Mouse (Mus musculus) kidney, adult 2 months (tissue): Measurements from ENCODE around the gene Cfap100. TPM values are rescaled to one million over a fixed set of nuclear protein-coding genes. Genes with fewer than 3 reads are reported as not detected.

Experiments
- DNase-seq: peaks from one replicate; pipeline ENCODE4 v3.0.0; 2021
- H3K27ac ChIP-seq: fragments of 200-500 bp; 2 replicates; pipeline ENCODE4 v1.5.1; 2012; ENCODE audit warnings: low read depth, low read length, control low read depth, inconsistent platforms; ENCODE audit not compliant: insufficient read depth
- H3K27me3 ChIP-seq: fragments of 200-500 bp; replicated peaks from 2 replicates; pipeline ENCODE4 v1.6.1; 2012; ENCODE audit warnings: mild to moderate bottlenecking, moderate library complexity, low read length, inconsistent platforms; ENCODE audit not compliant: control insufficient read depth, insufficient read depth
- H3K36me3 ChIP-seq: fragments of 200-500 bp; 2 replicates; pipeline ENCODE4 v1.6.1; 2012; ENCODE audit warnings: mild to moderate bottlenecking, moderate library complexity, low read length, inconsistent platforms; ENCODE audit not compliant: control insufficient read depth, insufficient read depth
- H3K4me1 ChIP-seq: fragments of 200-500 bp; 2 replicates; pipeline ENCODE4 v1.6.1; 2011; ENCODE audit warnings: low read length; ENCODE audit not compliant: control insufficient read depth, insufficient read depth
- H3K4me3 ChIP-seq: fragments of 200-500 bp; 2 replicates; pipeline ENCODE4 v1.5.1; 2011; ENCODE audit warnings: mild to moderate bottlenecking, low read depth, low read length, control low read depth; ENCODE audit not compliant: insufficient read depth
- CTCF ChIP-seq: fragments of 200-500 bp; conservative IDR thresholded peaks from 2 replicates; pipeline ENCODE4 v1.5.1; 2011; ENCODE audit warnings: low read depth, mild to moderate bottlenecking, control low read depth, low read length, moderate library complexity, mixed read lengths; ENCODE audit not compliant: insufficient read depth, insufficient read length
- POLR2A ChIP-seq: fragments of 200-500 bp; IDR thresholded peaks from one replicate; pipeline ENCODE4 v1.6.1; 2011; ENCODE audit warnings: low read depth, low read length, control low read depth
- WGBS: fragments of 180-500 bp; shearing (Covaris S2); methylation state at CpG from one replicate; pipeline ENCODE4 v1.1.7; 2018; 5-methylcytosine and 5-hydroxymethylcytosine counted together
- polyA plus RNA-seq: library from polyadenylated mRNA; depleted of rRNA; stranded (reverse); fragments of >200 nt; gene quantifications from 2 replicates; pipeline ENCODE4 v1.2.3, GENCODE M21; 2012

The Cfap100 gene
- polyA plus RNA-seq, 1 experiment, result 0.05 TPM

DNA sequence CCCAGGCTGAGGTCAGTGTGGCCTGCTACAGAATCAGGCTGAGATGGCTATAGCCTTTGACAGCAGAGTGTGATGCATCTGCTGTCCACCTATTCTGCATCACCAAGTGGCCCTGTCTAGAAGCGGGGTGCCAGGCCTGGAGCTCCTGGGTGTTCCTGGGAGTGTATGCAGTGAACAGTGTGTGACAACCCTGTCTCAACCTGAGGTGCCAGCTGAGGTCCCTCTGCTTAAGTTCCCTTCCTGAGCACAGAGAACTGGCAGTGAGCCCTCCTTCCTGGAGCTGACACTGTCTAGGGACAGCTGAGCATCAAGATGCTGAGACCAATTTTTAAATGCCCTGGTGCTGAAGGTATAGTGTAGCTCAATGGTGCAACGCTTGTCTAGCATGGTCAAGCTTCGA is 44.1 kb upstream of the Cfap100 start:
- Histone ChIP-seq H3K36me3 (no peaks in the 10 kb centered on the region), H3K4me3 (no peak overlapping the region), H3K4me1 (peaks cover 64% of the 10 kb centered on the region), H3K27ac (no peak overlapping the region), H3K27me3 (no peaks in the 10 kb centered on the region)
- no peak for TF ChIP-seq CTCF
- TF ChIP-seq POLR2A, result no peak
- WGBS, result 94% methylated on average over 3 of the region's 3 CpGs
- no peak for DNase-seq

DNA sequence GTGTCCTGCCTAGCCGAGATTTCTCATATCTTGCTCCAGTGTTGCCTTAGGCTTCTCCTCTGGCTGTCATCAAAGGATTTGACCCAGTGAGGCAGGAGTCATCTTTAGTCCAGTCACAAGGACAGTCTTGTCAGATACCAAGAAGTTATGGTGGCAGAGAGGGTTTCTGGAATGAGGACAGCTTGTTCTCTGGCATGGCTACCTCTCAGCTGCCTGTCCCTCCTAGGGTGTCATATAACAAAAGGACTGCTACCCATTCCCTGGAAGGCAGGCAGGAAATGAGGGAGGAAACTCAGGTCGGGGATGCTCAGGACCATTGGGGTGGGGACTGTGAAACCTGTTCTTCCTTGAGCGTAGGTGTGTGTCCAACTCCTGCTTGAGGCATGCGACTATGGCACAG is 43.5 kb upstream of the Cfap100 start:
- 61% methylated on average over 4 of the region's 4 CpGs for WGBS
- no peak overlapping the region for H3K4me3 ChIP-seq
- H3K27ac ChIP-seq, result no peak overlapping the region
- H3K4me1 ChIP-seq, result peaks cover 69% of the 10 kb centered on the region
- no peaks in the 10 kb centered on the region for H3K27me3 ChIP-seq
- no peak for TF ChIP-seq POLR2A
- TF ChIP-seq CTCF, result no peak
- H3K36me3 ChIP-seq, result no peaks in the 10 kb centered on the region
- no peak for DNase-seq

- 22% methylated on average over 12 of the region's 12 CpGs for WGBS
- peak; percentile 58 for DNase-seq
- peaks cover 1% of the 10 kb centered on the region; the same call in 1 of the 2 replicates for H3K36me3 ChIP-seq
- TF ChIP-seq POLR2A, result no peak
- TF ChIP-seq CTCF, result no peak
- peaks cover 69% of the 10 kb centered on the region for H3K4me1 ChIP-seq
- H3K4me3 ChIP-seq, result no peak overlapping the region
- H3K27ac ChIP-seq, result 0 out of 2 replicates have a peak overlapping the region, but pooled peaks have one; percentile 1
- no peaks in the 10 kb centered on the region for H3K27me3 ChIP-seq
Measured at GRCm38 (mm10) chr6:90470947-90471541, 42.4 kb upstream of the Cfap100 start.

- no peak for DNase-seq
- Histone ChIP-seq H3K4me3 (no peak overlapping the region), H3K4me1 (peaks cover 69% of the 10 kb centered on the region), H3K27me3 (no peaks in the 10 kb centered on the region), H3K27ac (no peak overlapping the region), H3K36me3 (peaks cover 1% of the 10 kb centered on the region; the same call in 1 of the 2 replicates)
- WGBS, result 80% methylated on average over 2 of the region's 2 CpGs
- no peak for TF ChIP-seq CTCF
- no peak for TF ChIP-seq POLR2A
Measured at GRCm38 (mm10) chr6:90470255-90470654, 41.7 kb upstream of the Cfap100 start.

DNA sequence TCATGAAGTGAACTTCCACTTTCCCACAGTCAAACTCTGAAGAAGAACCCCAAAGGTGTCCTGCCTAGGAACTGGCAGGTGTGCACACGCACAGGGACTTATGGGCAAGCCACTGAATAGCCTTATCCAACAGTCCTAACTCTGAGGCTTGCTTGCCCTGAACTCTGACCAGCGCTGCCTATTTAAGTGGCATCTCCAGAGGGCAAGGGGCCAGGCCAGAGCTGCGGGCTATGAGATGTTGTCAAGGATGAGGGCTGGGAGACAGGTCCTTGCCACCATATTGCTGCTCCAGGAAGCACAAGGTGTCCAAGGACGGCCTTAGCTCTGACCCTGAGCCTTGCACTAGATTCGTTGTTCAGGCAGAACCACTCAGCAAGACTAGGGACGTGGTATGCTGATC is 40.4 kb upstream of the Cfap100 start:
- no peak for TF ChIP-seq CTCF
- no peak for TF ChIP-seq POLR2A
- Histone ChIP-seq H3K4me1 (peaks cover 79% of the 10 kb centered on the region), H3K27ac (no peak overlapping the region), H3K36me3 (peaks cover 1% of the 10 kb centered on the region; the same call in 1 of the 2 replicates), H3K27me3 (no peaks in the 10 kb centered on the region), H3K4me3 (no peak overlapping the region)
- WGBS, result 65% methylated on average over 6 of the region's 6 CpGs
- DNase-seq, result peak; percentile 42

GRCm38 (mm10) chr6:90468216-90468615 is 39.6 kb upstream of the Cfap100 start:
- no peak for DNase-seq
- H3K36me3 ChIP-seq, result peaks cover 1% of the 10 kb centered on the region; the same call in 1 of the 2 replicates
- no peak overlapping the region for H3K4me3 ChIP-seq
- TF ChIP-seq CTCF (no peak), POLR2A (no peak)
- peaks cover 75% of the 10 kb centered on the region for H3K4me1 ChIP-seq
- no peak overlapping the region for H3K27ac ChIP-seq
- WGBS, result 51% methylated on average over 1 of the region's 1 CpGs
- H3K27me3 ChIP-seq, result no peaks in the 10 kb centered on the region

DNA sequence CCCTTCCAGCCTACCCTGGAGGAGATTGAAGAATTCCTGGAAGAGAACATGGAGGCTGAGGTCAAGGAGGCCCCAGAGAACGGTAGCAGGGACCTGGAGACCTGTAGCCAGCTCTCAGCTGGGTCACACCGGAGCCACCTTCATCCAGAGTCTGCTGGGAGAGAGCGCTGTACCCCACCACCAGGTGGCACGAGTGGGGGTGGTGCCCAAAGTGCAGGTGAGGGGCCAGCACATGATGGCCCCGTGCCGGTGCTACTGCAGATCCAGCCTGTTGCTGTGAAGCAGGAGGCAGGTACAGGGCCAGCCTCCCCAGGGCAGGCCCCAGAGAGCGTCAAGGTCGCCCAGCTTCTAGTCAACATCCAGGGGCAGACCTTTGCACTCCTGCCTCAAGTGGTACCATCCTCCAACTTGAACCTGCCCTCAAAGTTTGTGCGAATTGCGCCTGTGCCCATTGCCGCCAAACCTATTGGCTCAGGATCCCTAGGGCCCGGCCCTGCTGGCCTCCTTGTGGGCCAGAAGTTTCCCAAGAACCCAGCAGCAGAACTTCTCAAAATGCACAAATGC is 38.3 kb upstream of the Cfap100 start:
- Histone ChIP-seq H3K27ac (peak overlapping the region; percentile 17; the same call in 1 of the 2 replicates), H3K4me3 (no peak overlapping the region), H3K36me3 (peaks cover 1% of the 10 kb centered on the region; the same call in 1 of the 2 replicates), H3K27me3 (no peaks in the 10 kb centered on the region), H3K4me1 (peaks cover 68% of the 10 kb centered on the region)
- TF ChIP-seq CTCF (0 out of 2 replicates have a peak, but pooled peaks have one; percentile 24), POLR2A (no peak)
- DNase-seq, result peak; percentile 83
- 68% methylated on average over 12 of the region's 12 CpGs for WGBS

GRCm38 (mm10) chr6:90466079-90466478 is 37.5 kb upstream of the Cfap100 start:
- 63% methylated on average over 10 of the region's 10 CpGs for WGBS
- Histone ChIP-seq H3K27me3 (no peaks in the 10 kb centered on the region), H3K27ac (peak overlapping the region; percentile 12; the same call in 1 of the 2 replicates), H3K4me1 (peaks cover 67% of the 10 kb centered on the region), H3K36me3 (peaks cover 1% of the 10 kb centered on the region; the same call in 1 of the 2 replicates), H3K4me3 (no peak overlapping the region)
- no peak for TF ChIP-seq CTCF
- no peak for TF ChIP-seq POLR2A
- DNase-seq, result peak; percentile 72
